17 mouse cellular contexts compared by ENCODE assay signal in genomic region chr7:56765612-56766445, GRCm38 (mm10).
DNase-seq lines count a peak whose midpoint lies in the region; ATAC-seq lines count a peak whose summit lies in the region.
"Had no signal": no experiment of that assay in that cellular context is flagged by ENCODE, and none has a peak within 500 bp of the region (broad histone marks: within the 10 kb centered on the region; RNA-seq: fewer than 3 reads in every experiment).

No protein-coding gene starts in this region.

- 54% methylated on average over 10 of the region's 10 CpGs for WGBS in hindbrain, embryonic 14.5 days
- WGBS in hindbrain, embryonic 11.5 days, result 69% methylated on average over 10 of the region's 10 CpGs
- 7% methylated on average over 10 of the region's 10 CpGs for WGBS in forebrain, embryonic 16.5 days
- 58% methylated on average over 10 of the region's 10 CpGs for whole genome bisulfite sequencing in liver, embryonic 12.5 days (ENCODE audit: insufficient replicate concordance)

- no peak overlapping the region for H3K9ac ChIP-seq in hindbrain, embryonic 14.5 days
- no peak overlapping the region for H3K9ac ChIP-seq in hindbrain, embryonic 11.5 days (ENCODE audit: low read depth, low read length)
- H3K9ac ChIP-seq in forebrain, embryonic 16.5 days (replicated peaks; ENCODE audit: low read depth, low read length), result no peak overlapping the region
- H3K9ac ChIP-seq in liver, embryonic 12.5 days, result no peak overlapping the region
- H3K9ac ChIP-seq: embryonic facial prominence, embryonic 15.5 days; heart, embryonic 15.5 days; lung, embryonic 14.5 days; neural tube, embryonic 12.5 days had no signal

- no peak for ATAC-seq in hindbrain, embryonic 14.5 days (ENCODE audit: low FRiP score)
- ATAC-seq in hindbrain, embryonic 11.5 days (ENCODE audit: low FRiP score), result no peak
- peak; percentile 83 for ATAC-seq in forebrain, embryonic 16.5 days
- ATAC-seq in liver, embryonic 12.5 days, result no peak
- ATAC-seq: activated CD4-positive, CD25-positive, alpha-beta regulatory T cell, adult 4 months had no signal

- H3K27me3 ChIP-seq in hindbrain, embryonic 14.5 days (ENCODE audit: control insufficient read depth, insufficient read depth, low read length), result no peaks in the 10 kb centered on the region
- no peaks in the 10 kb centered on the region for H3K27me3 ChIP-seq in hindbrain, embryonic 11.5 days (ENCODE audit: control insufficient read depth, insufficient read depth, low read length)
- no peaks in the 10 kb centered on the region for H3K27me3 ChIP-seq in forebrain, embryonic 16.5 days (replicated peaks; ENCODE audit: control insufficient read depth, insufficient read depth, low read length)
- H3K27me3 ChIP-seq in liver, embryonic 12.5 days (replicated peaks), result no peaks in the 10 kb centered on the region
- H3K27me3 ChIP-seq: embryonic facial prominence, embryonic 15.5 days; heart, embryonic 15.5 days; megakaryocyte, embryonic 14.5 days; neural tube, embryonic 12.5 days had no signal

- H3K4me2 ChIP-seq in hindbrain, embryonic 14.5 days (replicated peaks), result no peak overlapping the region
- H3K4me2 ChIP-seq in hindbrain, embryonic 11.5 days (replicated peaks; ENCODE audit: low read depth, low read length), result no peak overlapping the region
- no peak overlapping the region for H3K4me2 ChIP-seq in forebrain, embryonic 16.5 days (ENCODE audit: low read length)
- no peak overlapping the region for H3K4me2 ChIP-seq in liver, embryonic 12.5 days
- H3K4me2 ChIP-seq: embryonic facial prominence, embryonic 15.5 days; heart, embryonic 15.5 days; lung, embryonic 14.5 days; neural tube, embryonic 12.5 days had no signal

- H3K9me3 ChIP-seq in hindbrain, embryonic 14.5 days (ENCODE audit: control insufficient read depth, low read length), result no peaks in the 10 kb centered on the region
- H3K9me3 ChIP-seq in hindbrain, embryonic 11.5 days (ENCODE audit: control insufficient read depth, low read length), result no peaks in the 10 kb centered on the region
- no peaks in the 10 kb centered on the region for H3K9me3 ChIP-seq in forebrain, embryonic 16.5 days (ENCODE audit: control insufficient read depth, low read length)
- no peaks in the 10 kb centered on the region for H3K9me3 ChIP-seq in liver, embryonic 12.5 days (replicated peaks)
- H3K9me3 ChIP-seq: embryonic facial prominence, embryonic 15.5 days; heart, embryonic 15.5 days; megakaryocyte, embryonic 14.5 days; neural tube, embryonic 12.5 days had no signal

- no peaks in the 10 kb centered on the region for H3K4me1 ChIP-seq in hindbrain, embryonic 14.5 days (replicated peaks; ENCODE audit: control insufficient read depth, insufficient read depth, low read length)
- no peaks in the 10 kb centered on the region for H3K4me1 ChIP-seq in hindbrain, embryonic 11.5 days (replicated peaks; ENCODE audit: control insufficient read depth, insufficient read depth, low read length)
- peaks cover 8% of the 10 kb centered on the region; the same call in 1 of the 2 replicates for H3K4me1 ChIP-seq in forebrain, embryonic 16.5 days (replicated peaks; ENCODE audit: control insufficient read depth, insufficient read depth, low read length)
- no peaks in the 10 kb centered on the region for H3K4me1 ChIP-seq in liver, embryonic 12.5 days
- H3K4me1 ChIP-seq: embryonic facial prominence, embryonic 15.5 days; heart, embryonic 15.5 days; megakaryocyte, embryonic 14.5 days; neural tube, embryonic 12.5 days had no signal

- H3K36me3 ChIP-seq in hindbrain, embryonic 14.5 days (replicated peaks; ENCODE audit: control insufficient read depth, insufficient read depth), result no peaks in the 10 kb centered on the region
- H3K36me3 ChIP-seq in hindbrain, embryonic 11.5 days (ENCODE audit: control insufficient read depth, insufficient read depth, low read length), result no peaks in the 10 kb centered on the region
- no peaks in the 10 kb centered on the region for H3K36me3 ChIP-seq in forebrain, embryonic 16.5 days (ENCODE audit: control insufficient read depth, insufficient read depth)
- no peaks in the 10 kb centered on the region for H3K36me3 ChIP-seq in liver, embryonic 12.5 days
- H3K36me3 ChIP-seq: embryonic facial prominence, embryonic 15.5 days; heart, embryonic 15.5 days; neural tube, embryonic 12.5 days had no signal

- DNase-seq in hindbrain, embryonic 14.5 days (ENCODE audit: low spot score), result peak; percentile 13
- DNase-seq in hindbrain, embryonic 11.5 days (ENCODE audit: low spot score), result no peak
- peak; percentile 3 for DNase-seq in brain, embryonic 18.5 days (ENCODE audit: low read depth, low spot score)
- DNase-seq in right cerebral cortex, adult 2 months (ENCODE audit: low spot score in 2 of 2), result peak; percentile 31 to 51
- DNase-seq in kidney, adult 9 months, result no peak
- no peak for DNase-seq in cerebellum, adult 9-11 months
- DNase-seq: gastrocnemius, postnatal 14 days; kidney, postnatal 14 days; lung, embryonic 14.5 days; thymus, adult 18-20 months had no signal

- H3K4me3 ChIP-seq in hindbrain, embryonic 14.5 days (replicated peaks; ENCODE audit: low read length), result no peak overlapping the region
- H3K4me3 ChIP-seq in hindbrain, embryonic 11.5 days (ENCODE audit: low read depth, low read length), result no peak overlapping the region
- no peak overlapping the region for H3K4me3 ChIP-seq in forebrain, embryonic 16.5 days (replicated peaks; ENCODE audit: low read length)
- H3K4me3 ChIP-seq in liver, embryonic 12.5 days, result no peak overlapping the region
- H3K4me3 ChIP-seq: embryonic facial prominence, embryonic 15.5 days; heart, embryonic 15.5 days; megakaryocyte, embryonic 14.5 days; neural tube, embryonic 12.5 days had no signal

- H3K27ac ChIP-seq in hindbrain, embryonic 14.5 days, result no peak overlapping the region; the same call in 1 of the 2 replicates
- H3K27ac ChIP-seq in hindbrain, embryonic 11.5 days (ENCODE audit: low read depth, low read length), result no peak overlapping the region
- no peak overlapping the region for H3K27ac ChIP-seq in forebrain, embryonic 16.5 days (ENCODE audit: low read length)
- no peak overlapping the region for H3K27ac ChIP-seq in liver, embryonic 12.5 days
- H3K27ac ChIP-seq: embryonic facial prominence, embryonic 15.5 days; heart, embryonic 15.5 days; neural tube, embryonic 12.5 days had no signal

Comparison
In these comparisons a context has a peak if more than half of its experiments do, and no peak if none do; other contexts are left out.
1. DNase-seq: peak in hindbrain, embryonic 14.5 days (single experiment), brain, embryonic 18.5 days (single experiment) and right cerebral cortex, adult 2 months (2 of 2); none in hindbrain, embryonic 11.5 days (single experiment), kidney, adult 9 months (single experiment) and cerebellum, adult 9-11 months (single experiment).